In the genomic region with DNA sequence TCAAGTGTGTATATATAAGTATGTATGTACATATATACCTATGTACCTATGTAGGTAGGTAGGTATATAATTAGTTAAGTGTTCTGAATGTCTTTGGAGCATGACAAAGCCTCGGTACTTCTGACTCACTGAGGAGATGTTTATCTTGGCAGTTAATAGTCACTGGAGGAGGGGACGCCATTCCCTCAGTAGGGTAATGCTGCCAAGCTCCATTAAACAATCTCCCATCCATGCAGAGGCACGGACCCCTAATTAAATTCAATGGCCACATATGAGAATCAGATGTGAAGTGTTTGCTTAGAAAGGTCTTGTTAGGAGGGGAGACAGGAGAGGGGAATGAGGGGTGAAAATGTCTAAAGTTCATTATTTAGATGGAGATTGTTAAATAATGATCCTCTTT, we compare ENCODE assay signal across 17 mouse cellular contexts.
DNase-seq lines count a peak whose midpoint lies in the region; ATAC-seq and TF ChIP-seq lines count a peak whose summit lies in the region.
"Had no signal": no experiment of that assay in that cellular context is flagged by ENCODE, and none has a peak within 500 bp of the region (broad histone marks: within the 10 kb centered on the region; RNA-seq: fewer than 3 reads in every experiment).

No protein-coding gene starts in this region.

- H3K9ac ChIP-seq in kidney, embryonic 15.5 days, result no peak overlapping the region
- no peak overlapping the region for H3K9ac ChIP-seq in limb, embryonic 14.5 days (ENCODE audit: low read depth, low read length, severe bottlenecking)
- H3K9ac ChIP-seq: limb, embryonic 15.5 days; lung, embryonic 15.5 days had no signal

- no peak overlapping the region for H3K4me2 ChIP-seq in kidney, embryonic 15.5 days
- H3K4me2 ChIP-seq in limb, embryonic 14.5 days (replicated peaks; ENCODE audit: low read depth, low read length, severe bottlenecking), result no peak overlapping the region
- H3K4me2 ChIP-seq: limb, embryonic 15.5 days; lung, embryonic 15.5 days had no signal

- peaks cover 16% of the 10 kb centered on the region for H3K4me1 ChIP-seq in kidney, embryonic 15.5 days
- H3K4me1 ChIP-seq in limb, embryonic 14.5 days (ENCODE audit: control insufficient read depth, insufficient read depth, low read length), result peaks cover 7% of the 10 kb centered on the region; the same call in 1 of the 2 replicates
- H3K4me1 ChIP-seq: forebrain, embryonic 10.5 days; heart, embryonic 10.5 days; limb, embryonic 15.5 days; lung, embryonic 15.5 days had no signal

- 2% methylated on average over 3 of the region's 3 CpGs for WGBS in kidney, embryonic 15.5 days
- WGBS in limb, embryonic 14.5 days, result 10% methylated on average over 3 of the region's 3 CpGs

- no peak for TF ChIP-seq CTCF in brain, embryonic 14.5 days (IDR thresholded peaks at IDR 0.05; ENCODE audit: borderline replicate concordance, extremely low read depth, insufficient read depth, insufficient read length)

- no peak for DNase-seq in kidney, adult 9 months
- DNase-seq in 416B (ENCODE audit: low read depth), result peak; percentile 52
- DNase-seq in brain, embryonic 14.5 days (ENCODE audit: low read depth), result peak; percentile 69
- DNase-seq in limb, embryonic 14.5 days (ENCODE audit: low spot score), result peak; percentile 47
- no peak for DNase-seq in urinary bladder, postnatal 36 days (ENCODE audit: low spot score in 2 of 2)
- no peak for DNase-seq in ovary, adult 18-20 months (ENCODE audit: low spot score)
- DNase-seq: adrenal gland, postnatal 36 days; cerebellum, adult 11 months; gastrocnemius, adult 2 months; heart, postnatal 36 days; thymus, postnatal 36 days had no signal

- peak; percentile 92 for ATAC-seq in kidney, embryonic 15.5 days (replicated peaks; ENCODE audit: low FRiP score)
- ATAC-seq in limb, embryonic 14.5 days (ENCODE audit: low FRiP score, low read depth), result no peak

- TF ChIP-seq POLR2A in brain, embryonic 14.5 days (IDR thresholded peaks at IDR 0.05; ENCODE audit: borderline replicate concordance, extremely low read depth, insufficient read depth, insufficient read length, poor library complexity, severe bottlenecking), result no peak
- no peak for TF ChIP-seq POLR2A in limb, embryonic 14.5 days (IDR thresholded peaks at IDR 0.05; ENCODE audit: borderline replicate concordance, extremely low read depth, insufficient read depth, insufficient read length)

- peaks cover 22% of the 10 kb centered on the region; the same call in 1 of the 2 replicates for H3K27me3 ChIP-seq in kidney, embryonic 15.5 days
- no peaks in the 10 kb centered on the region for H3K27me3 ChIP-seq in limb, embryonic 14.5 days (ENCODE audit: control insufficient read depth, insufficient read depth, low read length)
- H3K27me3 ChIP-seq: limb, embryonic 15.5 days; lung, embryonic 15.5 days had no signal

- H3K27ac ChIP-seq in kidney, embryonic 15.5 days, result 0 out of 2 replicates have a peak overlapping the region, but pooled peaks have one; percentile 14
- H3K27ac ChIP-seq in limb, embryonic 14.5 days (replicated peaks; ENCODE audit: low read depth, low read length), result no peak overlapping the region
- H3K27ac ChIP-seq: forebrain, embryonic 10.5 days; gastrocnemius, adult 2 months; heart, embryonic 10.5 days; limb, embryonic 15.5 days; lung, embryonic 15.5 days; stomach, postnatal 0 days had no signal

- no peaks in the 10 kb centered on the region for H3K36me3 ChIP-seq in kidney, embryonic 15.5 days
- H3K36me3 ChIP-seq in limb, embryonic 14.5 days (ENCODE audit: control insufficient read depth, insufficient read depth, low read length), result no peaks in the 10 kb centered on the region
- H3K36me3 ChIP-seq: forebrain, embryonic 10.5 days; heart, embryonic 10.5 days; limb, embryonic 15.5 days; lung, embryonic 15.5 days had no signal

- no peak overlapping the region for H3K4me3 ChIP-seq in kidney, embryonic 15.5 days (replicated peaks)
- no peak overlapping the region for H3K4me3 ChIP-seq in limb, embryonic 14.5 days (replicated peaks; ENCODE audit: low read length)
- H3K4me3 ChIP-seq: forebrain, embryonic 10.5 days; gastrocnemius, adult 2 months; heart, embryonic 10.5 days; limb, embryonic 15.5 days; lung, embryonic 15.5 days had no signal

- no peaks in the 10 kb centered on the region for H3K9me3 ChIP-seq in kidney, embryonic 15.5 days (replicated peaks)
- H3K9me3 ChIP-seq in limb, embryonic 14.5 days (ENCODE audit: control insufficient read depth, low read length), result no peaks in the 10 kb centered on the region
- H3K9me3 ChIP-seq: forebrain, embryonic 10.5 days; heart, embryonic 10.5 days; limb, embryonic 15.5 days; lung, embryonic 15.5 days had no signal

Comparison
In these comparisons a context has a peak if more than half of its experiments do, and no peak if none do; other contexts are left out.
1. DNase-seq: peak in 416B (single experiment), brain, embryonic 14.5 days (single experiment) and limb, embryonic 14.5 days (single experiment); none in kidney, adult 9 months (single experiment), urinary bladder, postnatal 36 days (0 of 2) and ovary, adult 18-20 months (single experiment).